Mouse (Mus musculus) erythroblast, adult 5-6 weeks (primary cell): ENCODE measurements around the gene Kcnh1. TPM values are rescaled to one million over a fixed set of nuclear protein-coding genes. Genes with fewer than 3 reads are reported as not detected.

ENCODE experiments used
- ATAC-seq: replicated peaks from 2 replicates; pipeline ENCODE4 v1.8.0; 2016; ENCODE audit warnings: moderate number of reproducible peaks, mild to moderate bottlenecking, moderate TSS enrichment, inconsistent platforms; ENCODE audit not compliant: poor library complexity, low FRiP score, severe bottlenecking
- total RNA-seq, 2 experiments: library from RNA; stranded (forward) in 1 of 2; stranded (reverse) in 1 of 2; fragments of 150-400 nt in 1 of 2; fragments of 200-764, 138-1000 nt in 1 of 2; gene quantifications; 2 replicates each; pipeline versions ENCODE4 v1.2.3 to v1.2.4; 2015 to 2017; ENCODE audit warnings: low replicate concordance in 2 of 2

Kcnh1 gene
- total RNA-seq, 2 experiments from 2014 or later: not detected

- no peak for ATAC-seq
These were observed 209.3 kb downstream of the Kcnh1 start for GRCm38 (mm10) chr1:192399667-192400490.

GRCm38 (mm10) chr1:192400991-192401390 lies 210.4 kb downstream of the Kcnh1 start:
- no peak for ATAC-seq

GRCm38 (mm10) chr1:192402911-192403704 lies 212.5 kb downstream of the Kcnh1 start:
- ATAC-seq: no peak

- no peak for ATAC-seq
These were observed 214.6 kb downstream of the Kcnh1 start for GRCm38 (mm10) chr1:192405136-192405535.

- no peak for ATAC-seq
These were observed 216.0 kb downstream of the Kcnh1 start for GRCm38 (mm10) chr1:192406589-192406988.

- ATAC-seq: no peak
These were observed 225.2 kb downstream of the Kcnh1 start for GRCm38 (mm10) chr1:192415813-192416212.

GRCm38 (mm10) chr1:192416241-192416821 lies 225.8 kb downstream of the Kcnh1 start:
- no peak for ATAC-seq

GRCm38 (mm10) chr1:192419176-192419575 lies 228.6 kb downstream of the Kcnh1 start:
- ATAC-seq: no peak

- ATAC-seq: no peak
These were observed 231.0 kb downstream of the Kcnh1 start for GRCm38 (mm10) chr1:192421377-192422166.

GRCm38 (mm10) chr1:192431423-192431822 lies 240.8 kb downstream of the Kcnh1 start:
- ATAC-seq: no peak

GRCm38 (mm10) chr1:192435503-192435902 lies 244.9 kb downstream of the Kcnh1 start:
- ATAC-seq: no peak

GRCm38 (mm10) chr1:192439151-192439837 lies 248.7 kb downstream of the Kcnh1 start:
- ATAC-seq: no peak

- no peak for ATAC-seq
These were observed 252.3 kb downstream of the Kcnh1 start for GRCm38 (mm10) chr1:192442772-192443445.

GRCm38 (mm10) chr1:192443998-192444657 lies 253.6 kb downstream of the Kcnh1 start:
- ATAC-seq: no peak

- no peak for ATAC-seq
These were observed 254.3 kb downstream of the Kcnh1 start for GRCm38 (mm10) chr1:192444658-192445447.

- ATAC-seq: no peak
These were observed 255.6 kb downstream of the Kcnh1 start for GRCm38 (mm10) chr1:192446158-192446557.

GRCm38 (mm10) chr1:192447666-192448065 lies 257.1 kb downstream of the Kcnh1 start:
- ATAC-seq: no peak
